Mouse (Mus musculus): ENCODE data around the gene Dph7.

Dph7 gene

DNA sequence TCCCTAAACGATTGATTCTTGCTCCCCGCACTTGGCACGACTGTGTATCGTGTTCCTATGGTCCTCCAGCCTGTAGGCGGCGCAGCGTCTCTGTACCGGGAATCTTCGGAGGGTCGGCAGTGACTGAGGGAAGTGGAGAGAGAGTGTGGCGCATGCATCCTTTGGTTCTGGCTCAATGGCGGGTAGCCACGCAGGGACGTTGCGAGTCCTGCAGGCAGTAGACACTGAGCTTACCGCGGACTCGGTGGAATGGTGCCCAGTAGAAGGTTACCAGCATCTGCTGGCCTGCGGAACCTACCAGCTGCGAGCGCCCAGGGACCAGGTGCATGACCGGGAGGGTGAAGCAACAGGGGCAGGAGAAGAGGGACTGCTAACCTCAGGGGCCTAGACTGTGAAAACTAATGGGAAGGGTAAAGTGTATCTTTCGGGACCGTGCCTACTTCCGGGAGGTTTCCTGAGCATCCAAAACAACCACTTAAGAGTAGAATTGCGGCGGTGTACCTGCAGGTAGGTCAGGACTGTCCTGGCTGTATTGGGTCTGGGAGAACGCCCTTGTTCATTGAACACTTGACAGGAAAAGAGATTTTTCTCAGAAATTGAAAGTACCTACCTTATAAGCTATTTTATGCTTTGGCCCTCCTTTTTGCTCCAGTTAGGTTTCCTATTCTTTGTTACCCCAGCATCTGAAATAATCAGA lies at the start of gene Dph7:
Gene Dph7 (plus strand): TSS at position 97 of the 697 bp plus-strand sequence.
- peak; percentile 79 for DNase-seq (ENCODE audit: low read depth, low spot score)

DNA sequence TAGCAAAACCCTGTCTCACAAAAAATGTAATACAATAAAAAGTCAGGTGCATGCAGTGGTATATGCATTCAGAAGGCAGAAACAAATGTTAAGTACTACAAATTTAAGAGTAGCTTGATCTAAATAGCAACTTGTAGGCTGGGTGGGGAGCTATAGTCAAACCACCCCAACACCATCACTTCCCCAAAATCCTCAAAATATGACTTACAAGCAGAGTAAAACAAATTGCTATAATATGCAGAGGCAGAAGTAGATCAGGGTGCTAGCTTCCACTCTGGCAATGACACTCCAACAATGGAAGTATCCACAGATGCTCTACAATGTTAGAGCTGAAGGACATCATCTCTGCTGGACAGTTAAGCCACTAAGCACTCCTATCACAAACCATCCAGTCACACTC lies 49.6 kb upstream of the Dph7 start:
- no peak for DNase-seq (ENCODE audit: low read depth, low spot score)

DNA sequence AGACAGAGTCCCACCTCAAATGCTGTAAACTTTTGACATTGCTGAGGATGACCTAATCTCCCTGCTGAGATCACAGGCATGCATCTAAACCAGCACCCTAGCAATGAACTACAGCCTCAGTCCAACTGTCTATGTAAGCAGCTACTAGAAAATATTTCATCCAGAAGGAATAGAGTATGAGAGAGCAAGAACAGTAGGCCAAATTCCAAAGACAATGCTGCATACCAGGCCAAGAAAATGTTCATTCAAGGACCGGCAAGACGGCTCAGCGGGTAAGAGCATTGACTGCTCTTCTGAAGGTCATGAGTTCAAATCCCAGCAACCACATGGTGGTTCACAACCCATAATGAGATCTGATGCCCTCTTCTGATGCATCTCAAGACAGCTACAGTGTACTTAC lies 47.4 kb upstream of the Dph7 start:
- DNase-seq (ENCODE audit: low read depth, low spot score) = no peak

DNA sequence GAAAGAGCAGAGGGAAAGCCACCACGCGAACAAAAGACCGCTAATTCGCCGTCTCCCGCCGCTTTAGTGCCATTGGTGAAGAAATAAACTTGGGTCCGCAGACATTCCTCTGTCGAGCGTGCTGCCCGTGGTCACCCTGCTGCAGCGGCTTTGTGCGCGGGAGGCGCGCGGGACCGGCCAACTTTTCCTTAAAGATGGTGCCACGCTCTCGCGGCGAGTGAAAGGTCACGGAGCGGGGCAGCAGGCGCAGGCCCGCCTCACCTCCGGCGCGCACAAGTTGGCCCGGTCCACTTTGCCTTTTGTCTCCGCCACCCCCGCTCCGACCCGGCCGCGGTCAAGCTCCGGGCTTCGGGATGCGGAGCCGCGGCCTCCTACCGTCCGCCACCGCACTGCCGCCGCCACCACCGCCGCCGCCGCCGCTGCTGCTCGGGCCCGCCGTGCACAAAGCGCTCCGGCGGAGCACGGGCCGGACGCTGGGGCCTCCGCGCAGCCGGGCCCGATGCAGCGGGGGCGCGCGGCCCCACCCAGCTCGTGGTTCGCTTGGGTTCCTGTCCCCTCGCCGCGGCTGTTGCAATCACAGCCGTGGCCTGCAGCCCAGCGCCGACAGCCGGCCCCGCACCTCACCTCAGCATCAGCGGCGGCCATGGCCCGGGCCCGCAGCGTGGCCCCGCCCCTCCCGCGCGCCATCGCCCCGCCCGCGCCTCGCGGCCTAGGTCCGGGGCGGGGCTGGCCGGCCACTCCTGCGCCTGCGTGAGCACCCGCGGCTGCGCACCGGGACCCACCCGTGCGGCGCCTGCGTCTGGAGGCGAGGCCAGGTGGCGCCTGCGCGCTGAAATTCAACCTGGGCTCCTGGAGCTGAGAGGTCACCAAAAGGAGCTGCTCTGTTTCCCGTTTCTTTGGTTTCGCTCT lies 43.0 kb upstream of the Dph7 start, which contains the start of gene Ehmt1:
Gene Ehmt1 (minus strand): TSS at position 685 of the 909 bp plus-strand sequence.
- peak; percentile 80 for DNase-seq (ENCODE audit: low read depth, low spot score)

DNA sequence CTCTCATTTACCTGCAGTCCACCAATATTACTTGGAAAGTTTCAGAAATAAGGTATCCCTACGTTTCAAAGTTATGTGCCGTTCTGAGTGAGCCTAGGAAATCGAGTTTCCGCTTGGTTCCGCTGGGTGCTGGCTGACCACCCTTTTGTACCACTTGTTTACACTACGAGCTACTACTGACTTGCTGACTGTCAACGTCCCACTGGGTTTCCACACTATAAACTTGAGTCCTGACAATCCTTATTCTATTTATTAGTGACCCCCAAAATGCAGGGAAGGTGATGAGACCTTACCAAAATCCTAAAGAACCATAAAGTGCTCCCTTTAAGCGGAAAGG lies 42.4 kb upstream of the Dph7 start:
- no peak for DNase-seq (ENCODE audit: low read depth, low spot score)

DNA sequence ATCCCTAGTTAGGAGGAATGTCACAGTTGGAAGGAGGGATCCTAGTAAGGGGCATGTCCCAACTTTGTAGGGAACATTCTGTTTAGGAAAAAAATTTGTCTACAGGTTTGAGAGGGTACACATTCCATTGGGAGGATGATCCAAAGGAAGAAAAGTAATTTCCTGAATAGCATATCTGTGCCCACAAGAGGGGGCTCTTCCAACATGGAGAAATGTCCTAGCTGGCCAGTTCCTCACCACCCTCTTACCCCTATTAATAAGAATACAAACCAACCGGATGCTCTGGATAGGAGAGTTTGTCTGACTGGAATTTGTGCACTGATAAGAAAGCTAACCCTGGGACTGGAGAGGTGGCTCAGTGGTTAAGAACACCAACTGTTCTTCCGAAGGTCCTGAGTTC lies 38.6 kb upstream of the Dph7 start:
- peak; percentile 49 for DNase-seq (ENCODE audit: low read depth, low spot score)

DNA sequence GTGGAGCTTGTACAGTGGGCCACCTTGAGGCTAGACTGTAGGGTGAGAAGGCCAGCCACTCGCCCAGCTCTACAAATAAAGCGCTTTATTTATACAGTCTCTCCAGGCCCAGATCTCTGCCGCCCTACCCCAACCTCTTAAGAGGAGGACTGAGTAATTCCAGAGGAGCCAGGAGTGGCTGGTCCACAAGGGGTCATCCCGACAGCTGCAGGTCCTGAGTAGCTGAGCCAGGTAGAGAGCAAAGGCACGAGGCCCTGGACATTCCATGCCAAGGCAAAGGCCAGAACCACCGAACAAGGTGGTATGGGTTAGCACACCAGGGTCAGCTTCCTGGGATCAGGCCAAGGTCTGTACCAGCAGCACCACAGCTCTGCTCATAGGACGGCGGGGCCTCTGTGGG lies 36.9 kb upstream of the Dph7 start:
- DNase-seq (ENCODE audit: low read depth, low spot score) = no peak

DNA sequence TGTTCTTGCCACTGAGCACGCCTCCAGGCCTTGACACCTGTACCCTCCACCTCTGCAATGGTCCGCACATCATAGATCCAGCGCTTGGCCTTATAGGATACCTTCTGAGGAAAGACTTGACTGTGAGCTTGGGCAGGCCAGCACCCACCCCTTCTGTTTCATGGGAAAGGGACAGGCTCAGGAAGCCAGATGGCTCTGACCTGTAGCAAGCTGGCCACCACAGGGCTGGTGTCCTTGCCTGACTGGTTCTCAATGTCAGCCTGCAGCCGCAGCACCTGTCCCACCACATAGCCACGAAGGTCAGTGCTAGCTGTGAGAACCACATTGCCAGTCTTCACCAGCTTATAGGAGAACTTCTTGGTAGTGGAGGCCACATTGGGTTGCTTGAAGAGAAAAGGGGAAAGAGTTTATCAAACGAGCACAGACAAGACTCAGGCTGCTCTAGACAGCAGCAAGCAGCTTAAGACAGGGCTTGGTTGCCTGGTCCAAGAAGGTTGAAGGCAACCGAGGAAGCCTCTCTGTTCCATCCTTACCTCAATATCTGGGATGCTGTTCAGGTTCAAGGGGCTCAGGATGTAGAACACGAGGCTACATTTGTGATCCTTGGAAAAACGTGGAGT lies 35.7 kb upstream of the Dph7 start:
- DNase-seq (ENCODE audit: low read depth, low spot score) = no peak

DNA sequence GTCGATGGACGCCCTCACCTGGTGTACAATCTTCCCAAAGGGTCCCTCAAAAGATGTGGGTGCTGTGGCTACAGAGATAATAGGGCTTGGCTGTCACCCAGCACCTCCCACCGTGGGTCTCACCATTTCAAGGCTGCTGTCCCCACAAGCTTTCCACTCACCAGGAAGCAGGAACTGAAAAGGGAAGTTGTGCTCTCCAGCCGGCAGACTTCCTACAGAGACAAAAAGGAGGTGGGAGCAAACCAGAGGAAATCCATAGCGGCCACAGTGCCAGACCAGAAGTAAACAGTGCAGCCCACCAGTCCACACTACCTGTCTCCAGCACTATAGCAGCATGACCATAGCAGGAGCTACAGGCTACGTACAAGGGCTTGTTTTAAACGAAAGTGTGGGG lies 35.2 kb upstream of the Dph7 start:
- no peak for DNase-seq (ENCODE audit: low read depth, low spot score)

DNA sequence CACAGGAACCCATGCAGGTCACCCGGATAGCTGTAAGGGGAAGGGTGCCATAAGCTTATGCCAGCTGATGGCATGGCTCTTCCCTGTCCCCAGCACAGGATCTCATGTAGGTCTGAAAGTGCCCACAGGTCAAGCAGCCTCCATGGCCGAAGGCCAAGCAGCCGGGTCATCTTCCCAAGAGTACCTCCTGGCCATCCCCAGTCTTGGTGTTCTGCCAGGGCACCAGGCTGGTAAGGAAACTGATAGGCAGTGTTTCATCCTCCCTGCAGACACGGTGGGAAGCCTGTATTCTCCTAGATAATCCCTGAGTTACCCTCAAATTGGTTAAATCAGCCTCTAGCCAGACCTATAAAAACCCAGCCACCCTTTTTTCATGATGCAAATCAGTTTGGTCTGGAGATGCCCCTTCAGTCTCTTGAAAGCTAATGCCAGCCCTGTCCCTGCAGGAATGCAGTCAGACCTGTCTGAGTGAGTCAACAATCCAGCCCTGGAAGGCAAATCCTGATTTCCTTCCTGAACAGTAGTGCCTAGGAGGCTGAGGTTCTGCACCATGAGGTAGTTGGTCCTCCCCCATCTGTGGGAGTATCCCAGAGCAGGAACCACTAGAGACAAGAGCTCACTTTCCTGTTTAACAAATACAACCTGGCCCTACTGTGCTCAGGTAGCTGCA lies 34.3 kb upstream of the Dph7 start:
- no peak for DNase-seq (ENCODE audit: low read depth, low spot score)

DNA sequence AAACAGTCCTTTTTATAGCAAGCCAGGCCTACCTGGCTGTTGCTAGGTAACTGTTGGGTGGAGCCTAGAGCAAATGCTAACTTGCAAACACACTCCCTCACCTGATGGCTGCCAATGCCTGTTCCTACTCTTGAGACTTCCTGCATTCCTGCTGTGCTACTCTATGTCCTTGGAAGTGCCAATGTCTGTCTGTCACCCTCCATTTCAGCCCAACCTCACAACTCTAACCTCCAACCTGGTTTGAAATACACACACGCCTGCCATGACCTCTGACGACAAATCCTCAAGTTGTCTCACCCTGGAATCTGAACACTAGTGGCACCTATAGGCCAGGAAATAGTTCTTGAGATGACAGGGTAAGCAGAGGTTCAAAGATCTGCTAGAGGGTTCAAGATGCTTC lies 33.1 kb upstream of the Dph7 start:
- no peak for DNase-seq (ENCODE audit: low read depth, low spot score)

DNA sequence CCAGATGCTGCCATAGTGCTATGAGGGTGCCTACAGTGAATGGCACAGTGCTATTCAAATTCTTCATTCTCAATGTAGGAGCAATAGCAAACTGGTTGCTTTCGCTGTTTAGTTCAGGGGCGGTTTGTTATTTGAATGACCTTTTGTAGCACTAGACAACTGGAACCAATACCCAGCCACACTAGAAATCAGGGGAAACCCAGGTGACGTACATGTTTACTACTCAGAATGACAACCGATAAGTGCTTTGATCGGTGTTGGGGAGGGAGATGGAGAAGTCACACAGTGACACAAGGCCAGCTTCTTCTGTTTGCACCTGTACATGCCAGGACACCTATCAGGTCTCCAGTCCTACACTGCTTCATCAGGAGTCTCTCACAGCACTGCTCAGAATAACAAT lies 32.6 kb upstream of the Dph7 start:
- DNase-seq (ENCODE audit: low read depth, low spot score) = no peak

DNA sequence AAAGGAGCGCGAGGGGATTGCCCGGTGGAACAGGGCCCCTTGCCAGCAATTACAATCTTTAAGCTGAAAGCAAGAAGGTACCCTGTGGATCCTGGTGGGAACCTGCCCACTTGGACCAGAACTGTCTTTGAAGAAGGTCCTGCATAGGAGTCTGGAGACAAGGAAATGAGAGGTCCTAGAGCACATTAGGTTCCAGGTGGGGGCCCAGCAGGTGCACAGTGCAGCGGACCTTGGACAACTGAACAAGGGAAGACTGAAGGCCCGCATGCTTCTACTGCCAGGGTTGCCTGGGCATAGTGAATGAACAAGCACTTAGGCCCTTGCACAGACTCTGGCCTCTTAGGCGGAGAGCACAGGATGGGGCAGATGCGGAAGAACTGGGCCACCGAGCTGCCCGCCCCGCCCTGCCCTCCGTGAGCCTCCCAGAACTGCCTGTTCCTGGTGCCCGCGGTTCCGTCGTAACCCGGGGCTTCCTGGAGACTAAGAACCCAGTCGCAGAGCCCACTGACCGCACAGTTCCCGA lies 27.7 kb upstream of the Dph7 start:
- DNase-seq (ENCODE audit: low read depth, low spot score) = peak; percentile 33

DNA sequence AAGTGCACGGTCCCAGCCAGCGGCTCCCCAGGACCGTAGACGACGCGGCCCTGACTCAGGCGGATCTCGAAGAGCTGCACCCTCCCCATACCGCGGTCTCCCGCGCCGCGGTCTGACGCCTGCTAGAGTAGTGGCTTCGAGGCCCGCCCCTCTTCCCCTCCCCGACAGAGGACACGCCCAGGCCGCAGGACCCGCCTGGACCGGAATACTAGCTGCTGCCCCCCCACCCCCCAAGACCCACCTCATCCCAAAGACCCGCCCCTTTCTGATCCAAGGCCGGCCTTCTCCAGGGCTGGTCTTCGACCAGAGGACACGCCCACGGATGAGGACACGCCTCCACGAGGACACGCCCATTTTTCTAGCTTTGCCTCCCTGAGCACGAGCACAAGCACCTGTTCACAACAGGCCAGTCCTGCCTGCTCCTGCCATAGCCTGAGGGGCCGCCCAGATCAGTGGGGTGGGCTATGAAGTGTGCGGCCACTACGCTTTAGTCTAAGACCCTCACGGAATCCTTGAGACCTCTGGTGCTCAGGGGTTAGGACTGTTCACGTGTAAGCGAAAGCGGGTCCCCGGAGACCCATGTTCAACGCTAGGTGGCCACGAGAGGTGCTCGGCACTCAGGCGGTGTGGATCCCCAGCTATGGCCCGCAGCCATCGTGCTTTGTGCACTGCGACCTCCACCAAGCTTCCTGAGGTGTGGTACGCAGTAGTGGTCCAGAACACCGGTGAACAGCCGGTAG lies 27.0 kb upstream of the Dph7 start, which contains the start of gene Arrdc1:
Gene Arrdc1 (minus strand): TSS at position 196 of the 740 bp plus-strand sequence.
- peak; percentile 89 for DNase-seq (ENCODE audit: low read depth, low spot score)

DNA sequence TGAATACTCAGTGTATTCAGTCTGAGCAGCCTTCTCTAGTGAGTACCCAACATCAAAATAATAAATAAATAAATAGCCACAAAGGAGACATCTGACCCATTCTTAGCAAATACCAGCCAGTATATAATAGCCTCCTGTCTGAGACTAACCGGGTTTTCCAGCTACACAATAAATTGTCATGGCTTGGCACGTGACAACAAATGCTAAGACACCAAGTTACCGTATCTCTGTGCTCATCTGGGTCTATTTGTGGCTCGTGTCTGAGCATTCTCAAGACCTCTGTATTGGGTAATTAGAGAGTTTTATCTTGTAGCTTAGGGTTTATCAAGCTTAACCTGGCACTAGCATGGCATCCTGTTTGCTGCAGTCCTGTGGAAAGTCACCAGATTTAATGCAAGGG lies 20.1 kb upstream of the Dph7 start:
- no peak for DNase-seq (ENCODE audit: low read depth, low spot score)

DNA sequence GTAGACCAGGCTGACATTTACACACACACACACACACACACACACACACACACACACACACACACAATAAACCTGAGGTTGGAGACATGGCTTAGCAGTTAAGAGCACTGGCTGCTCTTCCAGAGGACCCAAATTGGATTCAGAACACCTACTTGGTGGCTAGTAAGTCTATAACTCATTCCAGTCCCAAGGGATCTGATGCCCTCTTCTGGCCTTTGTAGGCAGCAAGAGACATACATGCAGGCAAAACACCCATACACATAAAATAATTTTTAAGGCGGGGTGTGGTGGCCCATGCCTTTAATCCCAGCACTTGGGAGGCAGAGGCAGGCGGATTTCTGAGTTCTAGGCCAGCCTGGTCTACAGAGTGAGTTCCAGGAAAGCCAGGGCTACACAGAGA lies 17.9 kb upstream of the Dph7 start:
- peak; percentile 48 for DNase-seq (ENCODE audit: low read depth, low spot score)

DNA sequence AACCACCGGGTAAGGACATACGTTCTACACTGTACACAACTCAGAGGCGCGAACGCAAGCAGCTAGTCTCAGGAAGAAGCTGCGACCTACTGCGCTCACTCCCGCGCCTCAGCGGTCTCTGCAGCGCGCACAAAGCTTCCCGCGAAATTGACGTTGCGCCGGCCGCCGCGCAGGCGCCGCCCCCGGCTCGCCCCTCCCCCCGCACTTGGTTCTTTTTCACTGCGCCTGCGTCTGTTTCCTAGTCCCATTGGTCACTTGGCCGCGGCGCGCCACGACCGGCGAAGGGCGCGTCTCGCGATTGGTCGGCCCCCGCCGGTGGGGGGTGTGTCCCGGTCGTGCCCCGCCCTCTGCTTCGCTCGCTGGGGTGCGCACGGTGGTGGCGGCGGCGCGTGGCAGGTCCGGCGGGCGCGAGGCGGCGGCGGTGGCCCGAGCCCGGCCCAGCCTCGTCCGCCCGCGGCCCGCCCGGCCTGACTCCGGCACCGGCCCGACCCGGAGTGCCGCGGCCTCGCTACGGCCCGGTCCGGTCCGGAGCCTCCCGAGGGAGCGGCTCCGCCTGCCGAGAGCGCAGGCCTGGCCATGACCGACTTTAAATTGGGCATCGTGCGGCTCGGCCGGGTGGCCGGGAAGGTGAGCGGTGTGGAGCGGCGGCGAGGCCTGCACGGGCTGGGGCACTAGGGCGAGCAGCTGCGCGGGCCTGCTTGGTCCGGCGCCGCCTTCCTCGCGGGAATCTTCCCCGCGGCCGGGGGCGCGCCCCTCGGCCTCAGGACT lies 12.6 kb upstream of the Dph7 start, which contains the start of gene Zmynd19:
Gene Zmynd19 (plus strand): TSS at position 372 of the 768 bp plus-strand sequence.
- peak; percentile 89 for DNase-seq (ENCODE audit: low read depth, low spot score)

DNA sequence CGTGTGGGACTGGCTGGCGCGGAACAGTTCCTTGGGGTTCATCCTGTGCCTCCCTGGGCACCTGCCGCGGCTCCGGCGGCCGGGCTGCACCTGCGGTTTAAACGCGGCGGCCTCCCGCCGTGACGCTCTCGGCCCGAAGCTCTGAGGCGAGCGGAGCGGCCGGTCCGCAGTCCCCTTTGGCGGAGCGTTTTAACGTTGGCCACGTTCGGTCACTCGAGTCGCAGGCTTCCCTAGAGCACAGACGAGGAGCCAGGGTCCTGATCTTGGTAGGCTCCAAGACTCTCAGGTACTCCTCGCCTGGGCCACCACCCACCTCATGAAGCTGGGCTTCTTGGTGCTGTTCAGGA lies 12.0 kb upstream of the Dph7 start:
- peak; percentile 25 for DNase-seq (ENCODE audit: low read depth, low spot score)

DNA sequence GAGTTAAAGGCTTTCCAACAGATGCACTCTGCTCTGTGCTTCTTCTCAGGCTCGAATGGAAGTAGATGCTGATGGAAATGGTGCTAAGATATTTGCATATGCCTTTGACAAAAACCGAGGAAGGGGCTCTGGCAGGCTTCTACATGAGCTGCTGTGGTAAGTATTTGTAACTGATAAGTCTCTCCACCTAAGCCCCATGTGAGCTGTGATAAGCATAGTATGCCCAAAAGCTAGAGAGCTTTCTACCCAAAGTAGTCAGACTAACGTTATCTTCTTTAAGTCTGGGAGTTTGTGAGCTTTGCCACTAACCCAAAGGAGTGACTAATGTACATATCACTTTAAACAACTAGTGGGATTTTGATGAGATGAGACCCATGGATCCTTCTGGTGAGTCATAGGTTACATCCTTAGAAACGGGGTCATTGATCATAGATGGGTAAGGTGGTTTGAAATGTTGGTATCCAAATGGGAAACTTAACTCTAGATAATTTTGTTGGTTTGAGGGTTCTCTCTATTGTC lies 9.6 kb upstream of the Dph7 start:
- DNase-seq (ENCODE audit: low read depth, low spot score) = no peak

DNA sequence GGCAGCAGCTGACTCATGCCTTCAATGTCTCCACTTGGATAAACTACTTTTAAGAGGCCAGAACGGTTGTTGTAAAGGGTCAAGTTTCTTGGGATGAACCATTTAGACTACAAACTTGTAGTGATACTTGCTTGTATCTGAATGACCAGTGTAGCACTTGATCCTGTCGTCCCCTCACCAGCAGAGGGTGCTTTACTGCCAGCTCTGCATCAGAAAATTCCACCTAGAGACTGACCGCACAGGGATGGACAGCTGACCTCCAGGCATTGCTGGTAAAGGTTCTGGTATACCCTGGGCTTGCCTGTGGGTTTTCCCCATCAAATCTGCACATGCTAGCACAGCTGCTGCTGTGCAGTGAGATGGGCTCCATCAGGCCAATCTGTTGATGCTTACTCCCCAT lies 1.3 kb upstream of the Dph7 start:
- peak; percentile 70 for DNase-seq (ENCODE audit: low read depth, low spot score)

Measured in 3T3-L1 (cell line).